Mouse (Mus musculus) c-Kit-negative CD71-positive TER-119-positive erythroid progenitor cells, embryonic 14.5 days (primary cell): ENCODE results near the gene Atp8b4.

Experiments
- DNase-seq: peaks from one replicate; pipeline ENCODE4 v3.0.0-alpha.2; 2013; ENCODE audit warnings: low read depth, low spot score

Gene Atp8b4

GRCm38 (mm10) chr2:126287942-126288341, 212.5 kb downstream of the Atp8b4 start:
- no peak for DNase-seq

- DNase-seq: no peak
Measured at GRCm38 (mm10) chr2:126286420-126286819, 214.1 kb downstream of the Atp8b4 start.

GRCm38 (mm10) chr2:126284071-126284470, 216.4 kb downstream of the Atp8b4 start:
- no peak for DNase-seq

- no peak for DNase-seq
Measured at GRCm38 (mm10) chr2:126283086-126283485, 217.4 kb downstream of the Atp8b4 start.

- no peak for DNase-seq
Measured at GRCm38 (mm10) chr2:126275511-126275910, 225.0 kb downstream of the Atp8b4 start.

- no peak for DNase-seq
Measured at GRCm38 (mm10) chr2:126274826-126275405, 225.6 kb downstream of the Atp8b4 start.

- DNase-seq: no peak
Measured at GRCm38 (mm10) chr2:126274311-126274710, 226.2 kb downstream of the Atp8b4 start.
